In the genomic region with DNA sequence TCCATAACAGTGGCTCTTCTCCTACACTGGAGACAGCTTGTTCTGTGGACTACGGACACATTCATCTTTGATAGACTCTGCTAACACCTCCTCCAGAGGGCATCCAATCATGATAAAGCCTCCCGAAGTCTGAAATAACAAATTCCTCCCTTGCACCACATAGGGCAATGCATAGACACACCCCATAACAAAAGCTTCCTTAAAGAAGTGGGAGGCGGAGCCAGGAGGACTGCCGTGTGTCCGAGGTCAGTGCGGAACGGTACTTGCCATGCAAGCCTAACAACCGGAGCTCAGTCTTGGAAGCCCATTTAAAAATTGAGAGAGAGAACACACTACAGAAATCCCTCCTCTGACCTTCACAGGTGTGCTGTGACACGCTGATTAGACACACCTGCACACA, we compare ENCODE assay signal across 17 mouse cellular contexts.
"Had no signal": no experiment of that assay in that cellular context is flagged by ENCODE, and none has a peak within 500 bp of the region (broad histone marks: within the 10 kb centered on the region; RNA-seq: fewer than 3 reads in every experiment).

No protein-coding gene starts in this region.

- ATAC-seq: midbrain, embryonic 16.5 days had no signal

- H3K4me1 ChIP-seq: liver, embryonic 13.5 days; stomach, embryonic 15.5 days had no signal

- H3K27me3 ChIP-seq: liver, embryonic 13.5 days; neural tube, embryonic 13.5 days; stomach, embryonic 15.5 days had no signal

- H3K9ac ChIP-seq: liver, embryonic 13.5 days; midbrain, embryonic 12.5 days; neural tube, embryonic 13.5 days; stomach, embryonic 15.5 days had no signal

- H3K36me3 ChIP-seq: liver, embryonic 13.5 days; midbrain, embryonic 12.5 days; neural tube, embryonic 13.5 days; stomach, embryonic 15.5 days had no signal

- H3K4me2 ChIP-seq: liver, embryonic 13.5 days; midbrain, embryonic 12.5 days; neural tube, embryonic 13.5 days; stomach, embryonic 15.5 days had no signal

- H3K27ac ChIP-seq: left cerebral cortex, adult 2 months; liver, embryonic 13.5 days; macrophage; midbrain, embryonic 12.5 days; neural tube, embryonic 13.5 days; stomach, embryonic 15.5 days had no signal

- H3K9me3 ChIP-seq: liver, embryonic 13.5 days; midbrain, embryonic 12.5 days; neural tube, embryonic 13.5 days; stomach, embryonic 15.5 days had no signal

- DNase-seq: kidney, postnatal 14 days; kidney, postnatal 4 days; layer of hippocampus, adult 9-11 months; layer of hippocampus, postnatal 36 days; liver, embryonic 13.5 days; retina, postnatal 1 day; right cerebral cortex, postnatal 25 days; spleen, adult 18-20 months; thymus, adult 18-20 months; thymus, postnatal 36 days had no signal

- H3K4me3 ChIP-seq: left cerebral cortex, adult 2 months; liver, embryonic 13.5 days; midbrain, embryonic 12.5 days; myocyte; neural tube, embryonic 13.5 days; stomach, embryonic 15.5 days had no signal
